Mouse (Mus musculus) spleen, postnatal 4 days (tissue): Measurements from ENCODE around the gene Zfx.

ENCODE experiments used
- DNase-seq, 2 experiments: peaks; one replicate each; pipeline ENCODE4 v3.0.0; 2022; ENCODE audit warnings: low spot score in 2 of 2

Gene Zfx

GRCm38 (mm10) chrX:94061246-94061645 is 62.3 kb downstream of the Zfx start:
- no peak for DNase-seq

GRCm38 (mm10) chrX:94060751-94061150 is 62.8 kb downstream of the Zfx start:
- DNase-seq, result no peak

DNA sequence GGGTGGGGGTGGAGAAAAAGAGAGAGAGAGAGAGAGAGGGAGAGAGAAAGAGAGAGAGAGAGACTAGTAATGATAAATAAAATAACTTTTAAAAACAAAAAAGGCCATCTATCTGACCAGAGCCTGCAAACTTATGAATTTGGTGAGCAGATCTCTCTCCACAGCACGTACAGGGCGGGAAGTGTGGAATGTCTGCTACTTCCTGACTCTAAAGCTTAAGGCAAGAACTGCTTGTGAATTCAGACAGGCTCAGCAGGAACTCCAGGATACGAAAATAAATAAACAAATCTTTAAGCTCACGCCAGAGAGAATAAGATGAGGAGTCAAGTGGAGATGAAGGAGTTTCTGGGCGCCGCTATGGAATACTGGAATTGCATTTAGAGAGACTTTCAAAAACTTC is 64.8 kb downstream of the Zfx start:
- DNase-seq, result no peak

- DNase-seq, result no peak
Observed at GRCm38 (mm10) chrX:94049048-94049447, 74.5 kb downstream of the Zfx start.

DNA sequence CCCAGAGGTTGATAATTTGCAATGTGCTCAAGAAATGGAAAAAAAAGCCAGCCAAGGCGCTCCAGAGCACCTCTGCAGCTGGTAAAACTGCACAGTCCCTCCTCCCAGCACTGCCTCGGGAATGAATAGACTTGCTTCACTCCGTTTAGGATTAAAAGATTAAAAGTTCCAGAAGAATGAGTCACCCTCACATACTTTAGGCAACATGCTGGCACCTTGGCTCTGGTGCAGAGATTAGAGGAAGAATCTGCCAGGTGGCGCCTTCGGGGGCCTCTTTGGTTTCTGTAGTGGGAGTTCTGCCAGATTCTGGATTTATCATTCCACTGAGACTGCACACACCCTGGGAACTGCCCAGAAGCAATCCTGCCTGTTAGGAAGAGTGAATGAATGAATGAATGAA is 75.5 kb downstream of the Zfx start:
- no peak for DNase-seq

DNA sequence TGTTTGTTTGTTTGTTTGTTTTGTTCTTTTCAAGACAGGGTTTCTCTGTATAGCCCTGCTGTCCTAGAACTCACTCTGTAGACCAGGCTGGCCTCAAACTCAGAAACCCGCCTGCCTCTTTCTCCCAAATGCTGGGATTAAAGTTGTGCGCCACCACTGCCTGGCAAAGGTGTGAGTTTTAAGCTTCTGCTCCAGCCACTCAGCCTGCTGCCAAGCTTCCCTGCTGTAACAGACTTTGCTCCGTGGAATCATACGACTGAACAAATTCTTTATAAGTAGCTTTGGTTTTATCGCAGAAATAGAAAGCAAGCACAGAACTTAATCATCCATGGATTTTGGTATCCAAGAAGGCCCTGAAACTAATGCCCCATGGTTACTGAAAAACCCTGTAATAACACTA is 76.1 kb downstream of the Zfx start:
- no peak for DNase-seq

DNA sequence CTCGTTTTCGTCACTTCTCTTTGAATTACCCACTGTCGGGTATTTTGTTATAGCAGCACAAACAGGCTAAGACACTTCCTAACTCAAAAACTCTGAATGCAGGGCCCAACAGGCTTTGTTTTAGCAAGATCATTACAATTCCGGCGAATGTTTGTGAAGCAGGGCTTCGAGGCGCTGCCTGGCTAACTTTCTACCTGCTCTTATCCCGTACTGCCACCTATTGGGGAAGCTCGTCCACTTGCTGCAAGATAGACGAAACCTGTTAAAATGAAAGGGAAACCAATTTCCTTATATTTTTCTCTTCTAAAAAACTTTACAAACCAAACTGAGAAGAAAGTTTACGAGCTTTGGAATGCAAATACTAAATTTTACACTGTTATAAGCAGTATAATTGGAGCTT is 90.6 kb downstream of the Zfx start:
- DNase-seq, result peak in 1 of 2 experiments; percentile 28

DNA sequence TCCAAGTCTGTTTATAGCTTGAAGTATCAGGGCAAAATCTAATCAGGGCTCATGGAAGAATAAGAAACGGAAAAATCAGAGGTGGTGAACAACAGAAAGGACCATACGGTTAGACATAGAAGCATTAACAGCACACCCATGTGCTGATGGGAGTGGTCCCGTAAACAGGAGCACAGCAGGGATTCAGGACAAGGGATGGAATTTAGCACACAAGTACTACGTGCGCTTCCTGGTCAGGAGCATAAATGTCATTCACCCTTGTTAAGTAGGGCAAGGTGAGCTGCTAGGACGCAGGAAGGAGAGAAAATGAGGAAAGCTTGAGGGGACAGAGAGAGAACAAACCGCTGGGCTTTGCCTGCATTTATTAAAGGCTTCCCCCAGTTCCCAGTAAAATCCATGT is 93.4 kb downstream of the Zfx start:
- no peak for DNase-seq
